Mouse (Mus musculus) small intestine, adult 2 months (tissue): Measurements from ENCODE around the gene Capzb.

ENCODE experiments used
- CTCF ChIP-seq: fragments of 200-500 bp; IDR thresholded peaks from 2 replicates; pipeline ENCODE4 v1.5.1; 2012; ENCODE audit warnings: low read depth, mild to moderate bottlenecking, control low read depth, inconsistent platforms, low read length, moderate library complexity, mixed read lengths; ENCODE audit not compliant: insufficient replicate concordance, insufficient read length; ENCODE audit errors: extremely low read depth
- POLR2A ChIP-seq: fragments of 200-500 bp; IDR thresholded peaks from 2 replicates; pipeline ENCODE4 v1.6.1; 2012; ENCODE audit warnings: low read depth, mild to moderate bottlenecking, control low read depth, inconsistent platforms, low read length, moderate library complexity

DNA sequence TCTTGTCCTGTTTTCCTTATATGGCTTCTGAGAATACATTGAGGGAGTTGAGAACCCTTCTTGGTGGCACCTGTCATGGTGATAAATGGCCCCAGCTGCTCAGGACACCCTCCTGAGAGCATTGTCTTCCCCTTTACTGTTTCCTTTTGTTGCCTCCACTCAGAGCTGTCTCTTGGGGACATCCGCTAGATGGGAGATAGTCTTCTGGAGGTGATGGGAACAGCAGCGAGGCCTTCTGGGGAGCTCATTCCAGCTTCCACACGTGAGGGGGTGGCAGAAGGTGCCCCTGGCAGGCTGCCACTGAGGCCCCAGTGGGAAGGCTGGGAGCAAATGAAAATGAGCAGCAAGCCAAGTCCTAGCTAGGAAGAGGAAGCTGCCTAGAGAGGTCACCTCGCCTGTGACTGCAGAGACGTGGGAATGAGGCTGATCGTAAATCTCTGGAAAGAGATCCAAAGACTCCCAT is 90.3 kb downstream of the Capzb start:
- no peak for TF ChIP-seq CTCF
- TF ChIP-seq POLR2A, result no peak
